Mouse (Mus musculus): ENCODE results near the gene Arhgef12. TPM values are rescaled to one million over a fixed set of nuclear protein-coding genes. Genes with fewer than 3 reads are reported as not detected.

Arhgef12 gene
- total RNA-seq, 4 experiments from 2014 or later = 132 to 160 (median 141) TPM

GRCm38 (mm10) chr9:42921830-42922229 lies 185.2 kb downstream of the Arhgef12 start:
- DNase-seq (ENCODE audit: low spot score) = no peak

GRCm38 (mm10) chr9:42920190-42920589 lies 186.8 kb downstream of the Arhgef12 start:
- no peak for DNase-seq (ENCODE audit: low spot score)

DNA sequence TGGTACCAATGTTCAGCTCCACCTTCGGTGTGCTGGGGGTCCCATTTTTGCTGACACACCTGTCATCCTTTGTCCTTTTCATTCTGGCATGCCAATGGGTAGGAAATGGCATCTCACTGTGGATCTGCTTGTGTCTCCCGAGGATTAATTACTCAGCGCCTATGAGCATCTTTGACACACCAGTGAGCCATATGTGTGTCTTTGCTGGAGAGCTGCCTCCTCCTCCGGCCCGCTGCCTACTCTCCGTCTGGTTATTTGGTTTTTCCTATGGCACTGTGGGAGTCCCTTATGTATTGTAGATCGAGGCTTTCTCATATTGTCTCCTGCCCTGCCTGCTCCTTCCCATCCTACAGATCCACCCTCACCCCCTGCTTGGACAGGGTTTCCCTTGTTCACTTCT lies 189.1 kb downstream of the Arhgef12 start:
- DNase-seq (ENCODE audit: low spot score) = no peak

Other genes with a start within 250 kb of the Arhgef12 start
- gene Grik4, start 162.7 kb downstream of the Arhgef12 start, total RNA-seq (2022) = not detected
- 1 to 10 TPM; 3.9 to 7.5 (median 6.6) TPM for gene Tmem136, start 9.3 kb upstream of the Arhgef12 start, total RNA-seq (2022)
- not detected for gene Pou2f3, start 103.1 kb upstream of the Arhgef12 start, total RNA-seq (2022)
- gene Oaf, start 132.7 kb upstream of the Arhgef12 start, total RNA-seq (2022) = 10 to 100 TPM in 1 of 4 experiments, 1 to 10 TPM in 3; 8.9 to 10.2 (median 9.0) TPM
- not detected for gene Trim29, start 203.6 kb upstream of the Arhgef12 start, total RNA-seq (2022)

Data from heart, adult 8-10 months (tissue).